Mouse (Mus musculus): ENCODE data around the gene Gfod1.

Gene Gfod1

GRCm38 (mm10) chr13:43197187-43197586 is 106.8 kb downstream of the Gfod1 start:
- DNase-seq = no peak

DNA sequence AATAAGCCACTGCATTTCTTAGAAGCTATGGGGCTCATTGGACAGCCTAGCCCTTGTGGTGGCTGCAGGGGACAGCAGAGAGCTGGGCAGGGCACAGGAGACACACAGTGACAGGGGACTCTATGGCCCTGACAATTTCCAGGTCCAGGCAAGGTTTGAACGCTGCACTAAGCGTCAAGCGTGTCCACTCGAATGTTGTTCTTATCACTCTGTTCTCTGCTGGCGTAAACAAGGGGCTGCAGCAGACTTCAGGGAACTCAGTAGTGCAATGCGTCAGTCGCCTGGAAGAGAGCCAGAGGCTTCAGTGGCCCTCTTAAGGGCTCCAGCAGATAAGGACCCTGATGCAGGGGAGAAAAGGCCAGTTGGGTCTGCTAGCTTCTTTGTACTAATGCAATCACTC is 108.0 kb downstream of the Gfod1 start:
- no peak for DNase-seq

DNA sequence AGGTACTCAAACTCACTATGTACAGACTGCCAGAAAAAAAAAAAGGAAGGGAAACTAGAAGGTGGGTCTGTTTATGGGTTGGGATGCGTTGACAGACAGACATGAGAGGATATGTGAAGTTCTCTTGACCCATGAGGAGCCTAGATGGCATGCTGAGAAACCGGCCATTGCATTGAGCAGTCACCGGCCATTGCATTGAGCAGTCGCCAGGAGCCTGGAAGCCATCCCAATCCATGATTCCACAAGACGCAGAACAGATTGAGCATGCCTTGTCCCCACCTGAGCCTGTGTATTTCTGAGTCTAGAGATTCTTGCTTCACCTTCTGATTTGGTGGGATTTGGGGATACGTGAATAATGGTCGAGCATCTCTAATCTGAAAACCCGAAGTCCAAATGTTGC is 110.0 kb downstream of the Gfod1 start:
- no peak for DNase-seq

DNA sequence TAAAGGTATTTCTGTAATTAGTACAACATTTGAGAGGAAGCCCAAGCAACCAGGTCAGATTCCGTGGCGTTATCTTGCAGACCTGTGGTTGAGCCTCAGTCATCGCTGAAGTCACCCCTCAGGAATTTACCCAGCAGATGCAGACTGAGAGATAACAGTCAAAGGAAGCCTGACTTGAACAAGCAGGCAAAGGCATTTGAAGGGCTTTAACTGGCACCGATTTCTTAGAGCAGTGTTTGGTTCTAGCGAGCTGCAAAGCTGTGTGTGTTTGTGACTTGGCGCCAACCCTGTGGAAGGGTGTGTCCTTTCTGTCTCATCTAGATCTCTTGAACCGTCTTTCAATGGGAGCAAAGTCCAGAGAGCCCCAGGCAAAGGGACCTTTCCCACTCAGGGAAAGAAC is 110.7 kb downstream of the Gfod1 start:
- no peak for DNase-seq

GRCm38 (mm10) chr13:43191741-43192192 is 112.2 kb downstream of the Gfod1 start:
- DNase-seq = no peak

DNA sequence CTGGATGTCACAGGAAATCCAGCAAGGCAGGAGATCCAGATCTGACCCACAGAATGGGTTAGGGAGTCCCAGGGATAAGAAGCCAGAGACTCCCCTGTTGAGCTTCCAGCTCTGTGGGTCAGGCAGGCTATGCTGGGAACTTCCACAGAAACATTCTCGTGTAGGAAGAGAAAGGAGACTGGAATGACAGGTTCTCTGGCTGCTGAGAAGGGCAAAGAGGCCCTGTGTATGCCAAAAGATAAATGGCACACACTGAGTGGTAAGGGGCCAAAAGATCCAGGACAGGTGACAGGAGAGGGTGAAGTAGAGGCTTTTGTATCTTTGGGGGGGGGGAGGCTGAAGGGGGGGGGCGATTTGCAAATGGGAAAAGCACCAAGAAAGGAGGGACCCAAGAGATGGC is 112.7 kb downstream of the Gfod1 start:
- no peak for DNase-seq

GRCm38 (mm10) chr13:43187736-43188135 is 116.2 kb downstream of the Gfod1 start:
- DNase-seq = no peak

- DNase-seq = no peak
These were observed 120.5 kb downstream of the Gfod1 start for GRCm38 (mm10) chr13:43183248-43184055.

DNA sequence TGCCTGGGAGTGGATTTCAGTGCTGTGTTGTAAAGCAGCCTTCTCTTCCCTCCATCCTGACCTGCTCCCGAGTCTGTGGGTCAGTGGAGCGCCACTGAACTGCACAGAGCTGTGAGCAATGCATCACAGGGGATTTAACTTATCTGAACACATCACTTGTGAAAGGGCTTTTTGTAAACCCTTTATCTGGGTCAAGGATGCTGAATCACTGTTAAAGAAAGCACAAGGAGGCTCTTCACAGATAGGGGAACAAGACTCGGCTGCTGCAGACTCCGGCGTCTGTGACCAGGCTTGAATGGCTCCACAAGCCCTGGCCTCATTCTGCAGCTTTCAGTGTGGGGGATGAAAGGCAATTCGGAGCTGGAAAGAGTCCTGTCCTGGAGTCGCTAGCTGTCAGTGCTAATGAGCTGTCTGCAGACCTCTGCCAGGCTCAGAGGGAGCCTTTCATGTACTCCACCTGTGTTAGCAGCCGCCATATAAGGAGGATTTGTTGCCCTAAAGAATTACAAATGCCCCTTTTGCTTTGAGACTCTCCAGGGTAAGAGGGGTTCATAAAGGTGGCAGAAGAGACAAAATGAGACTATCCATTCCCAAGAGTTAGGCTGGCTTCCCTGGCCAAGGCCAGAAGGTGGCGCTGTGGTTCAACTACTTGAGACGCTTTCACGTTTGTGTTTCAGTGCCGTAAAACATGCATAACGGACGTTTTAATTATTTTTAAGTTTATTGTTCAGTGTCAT is 121.3 kb downstream of the Gfod1 start:
- peak; percentile 79 for DNase-seq

GRCm38 (mm10) chr13:43181104-43181503 is 122.9 kb downstream of the Gfod1 start:
- DNase-seq = no peak

- DNase-seq = no peak
These were observed 126.7 kb downstream of the Gfod1 start for GRCm38 (mm10) chr13:43177317-43177716.

DNA sequence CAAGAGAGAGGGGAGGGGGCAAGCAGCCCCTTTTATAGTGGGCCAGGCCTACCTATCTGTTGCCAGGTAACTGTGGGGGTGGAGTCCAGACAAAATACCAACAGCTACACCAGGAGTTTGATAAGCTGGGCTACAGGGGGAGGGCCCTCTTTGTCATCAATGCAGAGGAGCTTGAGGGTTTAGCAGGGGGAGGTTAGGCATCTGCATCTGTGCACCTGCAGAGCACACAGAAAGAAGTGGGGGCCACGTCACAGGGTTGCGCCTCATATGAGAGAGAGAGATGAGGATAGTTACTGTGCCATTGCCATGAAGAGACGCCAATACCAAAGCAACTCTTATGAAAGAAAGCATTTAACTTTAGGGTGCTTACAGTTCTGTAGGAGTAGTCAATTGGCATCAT is 127.3 kb downstream of the Gfod1 start:
- no peak for DNase-seq

DNA sequence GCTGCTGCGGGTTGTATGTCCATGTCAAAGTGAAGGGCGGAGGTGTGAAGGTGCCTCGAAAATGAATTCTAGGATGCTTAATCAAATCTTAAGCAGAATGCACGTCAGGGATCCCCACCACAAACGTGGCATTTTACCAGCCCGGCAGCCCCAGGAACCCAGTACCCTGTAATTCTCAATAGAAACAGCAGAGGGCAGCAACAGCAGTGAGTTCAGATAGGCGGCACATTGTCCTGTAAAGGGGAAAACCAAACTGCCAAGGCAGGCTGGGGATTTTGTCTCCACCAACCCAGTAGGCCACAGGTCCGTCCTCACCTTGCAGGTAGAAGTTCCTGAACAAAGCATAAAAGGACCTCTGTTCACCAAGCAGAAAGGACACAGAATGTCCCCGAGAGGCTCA is 130.7 kb downstream of the Gfod1 start:
- peak; percentile 82 for DNase-seq

DNA sequence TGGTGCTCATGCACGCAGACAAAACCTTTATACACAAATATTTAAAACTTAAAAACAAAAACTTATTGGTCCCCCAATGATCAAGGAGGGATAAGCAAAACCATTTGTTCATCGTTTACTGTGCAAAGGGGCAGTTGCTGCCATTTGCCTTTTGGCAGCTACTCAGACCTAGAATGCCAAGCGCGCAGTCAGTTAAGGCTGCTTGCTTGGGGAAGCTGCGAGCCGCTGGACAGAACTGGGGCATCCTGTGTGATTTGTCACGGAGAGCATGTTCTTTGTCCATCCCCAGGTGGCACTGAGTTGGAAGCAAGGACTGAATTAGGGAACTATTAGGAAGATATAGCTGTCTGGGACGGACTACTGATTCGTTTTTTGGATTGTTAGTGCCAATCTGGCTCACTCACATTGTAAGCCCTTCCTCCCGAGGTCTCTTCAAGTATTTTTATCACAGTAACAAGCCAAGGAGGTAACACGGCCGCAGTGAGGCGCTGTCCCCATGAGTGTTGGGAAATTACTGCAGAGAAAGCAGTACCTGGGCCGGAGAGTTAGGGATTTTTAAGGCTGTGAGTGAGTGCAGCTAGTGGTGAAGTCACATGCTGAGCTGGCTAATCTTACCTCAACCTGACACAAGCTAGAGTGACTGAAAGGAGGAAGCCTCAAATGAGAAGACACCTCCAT is 131.8 kb downstream of the Gfod1 start:
- DNase-seq = no peak

- peak; percentile 98 for DNase-seq
These were observed 132.8 kb downstream of the Gfod1 start, which contains the start of gene Tbc1d7 for GRCm38 (mm10) chr13:43171020-43171710. Gene Tbc1d7, minus strand, starts transcription at chr13:43171501.

- no peak for DNase-seq
These were observed 136.3 kb downstream of the Gfod1 start for GRCm38 (mm10) chr13:43167721-43168120.

GRCm38 (mm10) chr13:43159429-43159828 is 144.5 kb downstream of the Gfod1 start:
- DNase-seq = peak; percentile 17

DNA sequence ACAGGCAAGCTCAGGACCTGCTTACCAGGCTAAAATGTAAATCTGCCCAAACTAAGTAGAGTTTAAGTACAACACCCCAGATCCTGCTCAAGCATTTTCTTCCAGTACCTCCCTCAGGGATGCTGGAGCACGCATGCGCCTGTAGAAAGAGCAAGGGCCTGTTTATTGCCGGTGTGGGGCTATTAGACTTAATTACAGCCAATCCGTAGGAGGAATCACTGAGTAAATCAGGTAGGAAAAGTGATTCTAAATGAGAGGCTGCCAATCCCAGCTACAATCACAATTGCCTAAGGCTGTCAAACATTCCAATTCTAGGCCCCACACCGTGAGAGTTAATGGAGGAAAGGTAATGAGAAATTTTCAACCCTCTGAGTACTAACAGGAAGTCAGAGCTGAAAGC is 145.7 kb downstream of the Gfod1 start:
- peak; percentile 14 for DNase-seq

DNA sequence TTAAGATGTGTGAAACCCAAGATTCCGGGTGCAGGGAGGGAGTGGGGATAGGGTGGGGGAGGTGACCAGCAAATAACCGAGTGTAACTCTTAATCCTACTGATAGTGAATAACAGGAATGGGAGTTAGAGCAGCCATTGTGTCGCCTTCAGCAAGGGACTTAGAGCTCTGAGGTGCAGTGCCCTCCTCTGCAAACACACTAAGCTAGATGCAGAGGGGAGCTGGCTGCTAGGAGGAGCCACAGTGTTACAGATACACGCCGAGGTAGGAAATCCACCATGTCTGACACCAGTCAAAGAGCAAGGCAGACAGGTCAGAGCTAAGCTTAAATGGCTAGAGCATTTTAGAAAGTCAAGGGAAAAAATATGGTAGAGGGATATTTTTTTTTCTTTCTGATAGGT is 146.6 kb downstream of the Gfod1 start:
- no peak for DNase-seq

GRCm38 (mm10) chr13:43152005-43152520 is 151.9 kb downstream of the Gfod1 start:
- DNase-seq = no peak

DNA sequence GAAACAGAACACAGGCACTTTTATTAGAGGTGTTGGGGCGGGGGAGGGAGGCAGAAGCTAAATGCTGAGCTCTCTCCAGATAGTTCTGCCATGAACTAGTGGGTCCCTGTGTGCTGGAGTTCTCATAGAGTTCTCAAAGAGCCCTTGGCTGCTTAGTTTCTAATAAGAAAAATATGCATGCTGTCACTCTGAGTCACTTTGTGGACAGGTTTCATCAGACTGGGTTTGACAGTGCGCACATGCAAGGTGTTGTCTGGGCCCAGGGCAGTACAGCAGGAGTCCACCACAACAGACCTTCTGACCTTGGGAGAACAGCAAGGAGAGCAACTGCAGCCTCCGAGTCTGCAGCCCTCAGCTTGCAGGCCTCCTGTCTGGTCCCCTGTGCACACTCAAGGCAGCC is 154.3 kb downstream of the Gfod1 start:
- no peak for DNase-seq

GRCm38 (mm10) chr13:43148692-43149091 is 155.3 kb downstream of the Gfod1 start:
- DNase-seq = no peak
